Mouse (Mus musculus) frontal cortex, postnatal 14 days (tissue): ENCODE data around the gene Ugt1a9.
"Not testable (repeated sequence)": the region's sequence is repeated elsewhere in the genome, so short reads cannot be mapped to it uniquely, and the experiment has no call there.

ENCODE experiments used
- DNase-seq, 2 experiments: peaks; one replicate each; pipeline ENCODE4 v3.0.0; 2022; ENCODE audit warnings: low spot score in 2 of 2

The Ugt1a9 gene

GRCm38 (mm10) chr1:88070495-88070894, at the start of gene Ugt1a9:
TSS of gene Ugt1a9 (plus strand) at chr1:88070800.
- DNase-seq, result no peak

GRCm38 (mm10) chr1:88025244-88025643, 45.4 kb upstream of the Ugt1a9 start:
- not testable (repeated sequence) for DNase-seq

- DNase-seq, result not testable (repeated sequence)
Measured at GRCm38 (mm10) chr1:88043044-88043443, 27.6 kb upstream of the Ugt1a9 start.

- not testable (repeated sequence) for DNase-seq
Measured at GRCm38 (mm10) chr1:88044832-88045437, 25.7 kb upstream of the Ugt1a9 start.

- DNase-seq, result not testable (repeated sequence)
Measured at GRCm38 (mm10) chr1:88047408-88047807, 23.2 kb upstream of the Ugt1a9 start.

- DNase-seq, result no peak
Measured at GRCm38 (mm10) chr1:88055088-88055487, 15.5 kb upstream of the Ugt1a9 start, which contains the start of gene Ugt1a10. TSS of gene Ugt1a10 (plus strand) at chr1:88055388.

- DNase-seq, result not testable (repeated sequence)
Measured at GRCm38 (mm10) chr1:88066472-88067102, 4.0 kb upstream of the Ugt1a9 start.

- DNase-seq, result no peak
Measured at GRCm38 (mm10) chr1:88070902-88071301, 302 bp downstream of the Ugt1a9 start.

GRCm38 (mm10) chr1:88074471-88074870, 3.9 kb downstream of the Ugt1a9 start:
- DNase-seq, result no peak

GRCm38 (mm10) chr1:88077128-88077527, 6.5 kb downstream of the Ugt1a9 start:
- no peak for DNase-seq

GRCm38 (mm10) chr1:88081670-88082069, 11.1 kb downstream of the Ugt1a9 start:
- DNase-seq, result no peak

GRCm38 (mm10) chr1:88086125-88086524, 15.5 kb downstream of the Ugt1a9 start:
- no peak for DNase-seq

- no peak for DNase-seq
Measured at GRCm38 (mm10) chr1:88087513-88087912, 16.9 kb downstream of the Ugt1a9 start, which contains the start of gene Ugt1a8. TSS of gene Ugt1a8 (plus strand) at chr1:88087813.

- DNase-seq, result no peak
Measured at GRCm38 (mm10) chr1:88092341-88092740, 21.7 kb downstream of the Ugt1a9 start.

- DNase-seq, result not testable (repeated sequence)
Measured at GRCm38 (mm10) chr1:88094270-88094676, 23.7 kb downstream of the Ugt1a9 start.

GRCm38 (mm10) chr1:88094941-88095492, 24.4 kb downstream of the Ugt1a9 start, which contains the start of gene Ugt1a7c:
TSS of gene Ugt1a7c (plus strand) at chr1:88095062.
- DNase-seq, result no peak

GRCm38 (mm10) chr1:88098546-88098945, 27.9 kb downstream of the Ugt1a9 start:
- not testable (repeated sequence) for DNase-seq

GRCm38 (mm10) chr1:88099691-88100090, 29.1 kb downstream of the Ugt1a9 start:
- not testable (repeated sequence) for DNase-seq

- not testable (repeated sequence) for DNase-seq
Measured at GRCm38 (mm10) chr1:88103019-88103418, 32.4 kb downstream of the Ugt1a9 start, which contains the start of gene Ugt1a6b. TSS of gene Ugt1a6b (plus strand) at chr1:88103252.

GRCm38 (mm10) chr1:88103697-88104468, 33.3 kb downstream of the Ugt1a9 start:
- DNase-seq, result not testable (repeated sequence)

GRCm38 (mm10) chr1:88104667-88105430, 34.2 kb downstream of the Ugt1a9 start:
- DNase-seq, result no peak
